9 mouse cellular contexts compared by ENCODE assay signal in the genomic region with DNA sequence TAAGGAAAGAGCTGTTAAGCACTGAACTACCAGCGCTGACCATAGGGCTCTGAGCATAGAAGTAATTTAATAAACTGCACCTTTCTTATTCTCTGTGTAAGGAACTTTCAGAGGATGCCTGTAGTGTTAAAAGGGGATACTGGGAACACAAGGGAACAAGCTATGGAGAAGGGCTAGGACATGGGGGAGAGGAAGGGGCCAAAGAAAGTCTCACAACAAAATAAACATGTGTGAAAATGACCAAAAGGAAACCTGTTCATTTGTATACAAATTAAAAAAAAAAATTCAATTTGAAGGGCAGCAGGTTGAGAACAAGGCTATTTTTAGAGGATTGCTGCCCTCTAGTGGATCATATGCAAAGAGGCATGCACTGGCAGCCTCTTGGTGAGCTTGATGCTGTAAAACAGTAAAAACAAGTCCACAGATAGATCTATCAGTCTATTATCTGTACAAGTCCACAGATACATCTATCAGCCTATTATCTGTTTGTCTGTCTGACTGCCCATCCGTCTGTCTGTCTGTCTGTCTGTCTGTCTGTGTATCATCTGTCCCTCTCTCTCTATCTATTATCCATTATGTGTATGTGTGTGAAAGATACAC. TPM values are rescaled to one million over a fixed set of nuclear protein-coding genes. Genes with fewer than 3 reads are reported as not detected.
A peak's percentile ranks its signal among the peaks of the same experiment; 100 is the strongest.
DNase-seq lines count a peak whose midpoint lies in the region; ATAC-seq lines count a peak whose summit lies in the region.
"Had no signal": no experiment of that assay in that cellular context is flagged by ENCODE, and none has a peak within 500 bp of the region (broad histone marks: within the 10 kb centered on the region; RNA-seq: fewer than 3 reads in every experiment).

No protein-coding gene starts in this region.

- no peak overlapping the region for H3K27ac ChIP-seq in forebrain, embryonic 14.5 days (ENCODE audit: low read depth, low read length)
- H3K27ac ChIP-seq: stomach, embryonic 15.5 days had no signal

- no peaks in the 10 kb centered on the region for H3K36me3 ChIP-seq in forebrain, embryonic 14.5 days (ENCODE audit: control insufficient read depth, insufficient read depth, low read length)
- H3K36me3 ChIP-seq: stomach, embryonic 15.5 days had no signal

- H3K4me2 ChIP-seq in forebrain, embryonic 14.5 days (ENCODE audit: low read length) = no peak overlapping the region
- H3K4me2 ChIP-seq: stomach, embryonic 15.5 days had no signal

- ATAC-seq in cerebellum, adult (ENCODE audit: insufficient number of reproducible peaks, low FRiP score, low TSS enrichment) = 0 out of 2 replicates have a peak, but pooled peaks have one; percentile 42
- 0 out of 2 replicates have a peak, but pooled peaks have one; percentile 49 for ATAC-seq in forebrain, embryonic 14.5 days

- WGBS in forebrain, embryonic 14.5 days = 13% methylated on average over 2 of the region's 2 CpGs

- DNase-seq in cerebellum, postnatal 4 days (ENCODE audit: low spot score in 2 of 2) = no peak
- DNase-seq in 416B (ENCODE audit: low read depth) = peak; percentile 62
- peak; percentile 58 for DNase-seq in c-Kit-negative CD71-positive TER-119-positive erythroid progenitor cells, embryonic 14.5 days (ENCODE audit: low read depth, low spot score)
- DNase-seq in forebrain, embryonic 14.5 days (ENCODE audit: low spot score) = peak; percentile 87
- peak; percentile 56 for DNase-seq in kidney, adult 9 months
- peak; percentile 65 for DNase-seq in mesoderm, embryonic 11.5 days (ENCODE audit: low read depth, low spot score)
- DNase-seq in urinary bladder, adult 18-20 months (ENCODE audit: low spot score in 2 of 2) = no peak

- H3K4me1 ChIP-seq in forebrain, embryonic 14.5 days (ENCODE audit: control insufficient read depth, insufficient read depth, low read length) = peaks cover 8% of the 10 kb centered on the region; the same call in 1 of the 2 replicates

- no peaks in the 10 kb centered on the region for H3K27me3 ChIP-seq in forebrain, embryonic 14.5 days (replicated peaks; ENCODE audit: control insufficient read depth, insufficient read depth, low read length)
- H3K27me3 ChIP-seq: stomach, embryonic 15.5 days had no signal

- H3K9ac ChIP-seq in forebrain, embryonic 14.5 days (ENCODE audit: low read length) = no peak overlapping the region
- H3K9ac ChIP-seq: stomach, embryonic 15.5 days had no signal

- H3K4me3 ChIP-seq in forebrain, embryonic 14.5 days (ENCODE audit: low read depth, low read length) = no peak overlapping the region
- H3K4me3 ChIP-seq: stomach, embryonic 15.5 days had no signal

- no peaks in the 10 kb centered on the region for H3K9me3 ChIP-seq in forebrain, embryonic 14.5 days (replicated peaks; ENCODE audit: control insufficient read depth, low read length)
- H3K9me3 ChIP-seq: stomach, embryonic 15.5 days had no signal

RNA-seq across cellular contexts. Expression of a gene that starts 53.8 kb away (rescaled TPM):
- polyA plus RNA-seq in forebrain, embryonic 14.5 days (2014; fragmentation: Nextera tagmentation; extraction: Ambion mirVana) = 1.0 and 1.5 TPM in 2 replicates

Comparison
In these comparisons a context has a peak if more than half of its experiments do, and no peak if none do; other contexts are left out.
1. DNase-seq: peak in 416B (single experiment), c-Kit-negative CD71-positive TER-119-positive erythroid progenitor cells, embryonic 14.5 days (single experiment), forebrain, embryonic 14.5 days (single experiment), kidney, adult 9 months (single experiment) and mesoderm, embryonic 11.5 days (single experiment); none in cerebellum, postnatal 4 days (0 of 2) and urinary bladder, adult 18-20 months (0 of 2).